ENCODE assay signal across 11 mouse cellular contexts in genomic region chr8:115025390-115026098, GRCm38 (mm10).
"Had no signal": no experiment of that assay in that cellular context is flagged by ENCODE, and none has a peak within 500 bp of the region (broad histone marks: within the 10 kb centered on the region; RNA-seq: fewer than 3 reads in every experiment).

No protein-coding gene starts in this region.

- H3K27me3 ChIP-seq: limb, embryonic 15.5 days; liver, embryonic 12.5 days; midbrain, embryonic 13.5 days had no signal

- DNase-seq: kidney, adult 8-10 months; kidney, postnatal 4 days; left cerebral cortex, postnatal 4 days; right cerebral cortex, postnatal 25 days; thymus, adult 2 months; thymus, postnatal 36 days had no signal

- H3K9me3 ChIP-seq: limb, embryonic 15.5 days; liver, embryonic 12.5 days; midbrain, embryonic 13.5 days had no signal

- H3K9ac ChIP-seq: limb, embryonic 15.5 days; liver, embryonic 12.5 days; midbrain, embryonic 13.5 days had no signal

- H3K4me1 ChIP-seq: liver, embryonic 12.5 days; midbrain, embryonic 13.5 days had no signal

- H3K4me2 ChIP-seq: limb, embryonic 15.5 days; liver, embryonic 12.5 days; midbrain, embryonic 13.5 days had no signal

- ATAC-seq: intestine, embryonic 16.5 days; liver, embryonic 12.5 days; midbrain, embryonic 13.5 days had no signal

- H3K4me3 ChIP-seq: layer of hippocampus, adult 2 months; limb, embryonic 15.5 days; liver, embryonic 12.5 days; midbrain, embryonic 13.5 days had no signal

- H3K36me3 ChIP-seq: limb, embryonic 15.5 days; liver, embryonic 12.5 days; midbrain, embryonic 13.5 days had no signal

- H3K27ac ChIP-seq: layer of hippocampus, adult 2 months; limb, embryonic 15.5 days; liver, embryonic 12.5 days; midbrain, embryonic 13.5 days had no signal
